Mouse (Mus musculus): ENCODE data around the gene Jarid2.

The Jarid2 gene

GRCm38 (mm10) chr13:44960542-44961291 is 231.4 kb downstream of the Jarid2 start:
- no peak for DNase-seq (ENCODE audit: low spot score)

All from urinary bladder, postnatal 14 days (tissue).